Mouse (Mus musculus): ENCODE measurements at regions not wholly inside any gene's neighbourhood (a gene's known extent, or its start where the extent isn't known, plus 50 kb on each side); places are given as distances from the start of the nearest gene placed in this dataset.

- Histone ChIP-seq H3K27me3 (ENCODE audit: insufficient read depth, low read length) (no peaks in the 10 kb centered on the region), H3K36me3 (replicated peaks; ENCODE audit: insufficient read depth, low read length) (no peaks in the 10 kb centered on the region), H3K27ac (ENCODE audit: low read depth) (no peak overlapping the region), H3K4me1 (ENCODE audit: insufficient read depth) (0 out of 2 replicates have a peak, but pooled peaks cover 5% of the 10 kb centered on the region), H3K9ac (replicated peaks) (no peak overlapping the region), H3K4me2 (ENCODE audit: low read depth, low read length) (no peak overlapping the region), H3K4me3 (ENCODE audit: low read depth, low read length) (no peak overlapping the region), H3K9me3 (ENCODE audit: low read length) (no peaks in the 10 kb centered on the region)
- ATAC-seq (no peak), DNase-seq (no peak)
- WGBS (ENCODE audit: insufficient replicate concordance) = 69% methylated on average over 8 of the region's 8 CpGs
- no peak for TF ChIP-seq CTCF (IDR thresholded peaks at IDR 0.05; ENCODE audit: low read depth)
- TF ChIP-seq EP300 (IDR thresholded peaks at IDR 0.05; ENCODE audit: low read depth) = no peak
Measured at GRCm38 (mm10) chr13:60533871-60534427, 67.8 kb upstream of the Dapk1 start.

- Histone ChIP-seq H3K9ac (replicated peaks) (no peak overlapping the region), H3K4me3 (ENCODE audit: low read depth, low read length) (no peak overlapping the region), H3K27ac (ENCODE audit: low read depth) (no peak overlapping the region), H3K4me2 (ENCODE audit: low read depth, low read length) (no peak overlapping the region), H3K4me1 (ENCODE audit: insufficient read depth) (0 out of 2 replicates have a peak, but pooled peaks cover 4% of the 10 kb centered on the region), H3K27me3 (ENCODE audit: insufficient read depth, low read length) (no peaks in the 10 kb centered on the region), H3K36me3 (replicated peaks; ENCODE audit: insufficient read depth, low read length) (no peaks in the 10 kb centered on the region), H3K9me3 (ENCODE audit: low read length) (no peaks in the 10 kb centered on the region)
- DNase-seq = no peak
- no peak for TF ChIP-seq CTCF (IDR thresholded peaks at IDR 0.05; ENCODE audit: low read depth)
- no peak for ATAC-seq
- WGBS (ENCODE audit: insufficient replicate concordance) = 65% methylated on average over 3 of the region's 3 CpGs
Measured at GRCm38 (mm10) chr13:60534501-60534900, 67.2 kb upstream of the Dapk1 start.

GRCm38 (mm10) chr13:60535045-60535444 lies 66.7 kb upstream of the Dapk1 start:
- Histone ChIP-seq H3K36me3 (replicated peaks; ENCODE audit: insufficient read depth, low read length) (no peaks in the 10 kb centered on the region), H3K27ac (ENCODE audit: low read depth) (no peak overlapping the region), H3K4me1 (ENCODE audit: insufficient read depth) (no peaks in the 10 kb centered on the region), H3K9ac (replicated peaks) (no peak overlapping the region), H3K27me3 (ENCODE audit: insufficient read depth, low read length) (no peaks in the 10 kb centered on the region), H3K4me3 (ENCODE audit: low read depth, low read length) (no peak overlapping the region), H3K9me3 (ENCODE audit: low read length) (no peaks in the 10 kb centered on the region), H3K4me2 (ENCODE audit: low read depth, low read length) (no peak overlapping the region)
- 73% methylated on average over 7 of the region's 7 CpGs for WGBS (ENCODE audit: insufficient replicate concordance)
- TF ChIP-seq CTCF (IDR thresholded peaks at IDR 0.05; ENCODE audit: low read depth) = no peak
- no peak for TF ChIP-seq EP300 (IDR thresholded peaks at IDR 0.05; ENCODE audit: low read depth)
- ATAC-seq (no peak), DNase-seq (no peak)

GRCm38 (mm10) chr13:60536725-60537124 lies 65.0 kb upstream of the Dapk1 start:
- ATAC-seq (no peak), DNase-seq (no peak)
- 69% methylated on average over 5 of the region's 5 CpGs for WGBS (ENCODE audit: insufficient replicate concordance)
- Histone ChIP-seq H3K9ac (replicated peaks) (no peak overlapping the region), H3K27ac (ENCODE audit: low read depth) (no peak overlapping the region), H3K27me3 (ENCODE audit: insufficient read depth, low read length) (no peaks in the 10 kb centered on the region), H3K36me3 (replicated peaks; ENCODE audit: insufficient read depth, low read length) (no peaks in the 10 kb centered on the region), H3K9me3 (ENCODE audit: low read length) (no peaks in the 10 kb centered on the region), H3K4me2 (ENCODE audit: low read depth, low read length) (no peak overlapping the region), H3K4me3 (ENCODE audit: low read depth, low read length) (no peak overlapping the region), H3K4me1 (ENCODE audit: insufficient read depth) (no peaks in the 10 kb centered on the region)
- TF ChIP-seq CTCF (IDR thresholded peaks at IDR 0.05; ENCODE audit: low read depth) = no peak
- TF ChIP-seq EP300 (IDR thresholded peaks at IDR 0.05; ENCODE audit: low read depth) = no peak

GRCm38 (mm10) chr13:60538110-60538509 lies 63.6 kb upstream of the Dapk1 start:
- WGBS (ENCODE audit: insufficient replicate concordance) = 65% methylated on average over 8 of the region's 8 CpGs
- H3K9ac ChIP-seq (replicated peaks) = no peak overlapping the region
- no peak overlapping the region for H3K27ac ChIP-seq (ENCODE audit: low read depth)
- no peak overlapping the region for H3K4me2 ChIP-seq (ENCODE audit: low read depth, low read length)
- H3K27me3 ChIP-seq (ENCODE audit: insufficient read depth, low read length) = no peaks in the 10 kb centered on the region
- H3K4me1 ChIP-seq (ENCODE audit: insufficient read depth) = no peaks in the 10 kb centered on the region
- no peaks in the 10 kb centered on the region for H3K9me3 ChIP-seq (ENCODE audit: low read length)
- no peak for ATAC-seq
- no peak for DNase-seq
- TF ChIP-seq CTCF (IDR thresholded peaks at IDR 0.05; ENCODE audit: low read depth) (no peak), EP300 (IDR thresholded peaks at IDR 0.05; ENCODE audit: low read depth) (no peak)
- no peaks in the 10 kb centered on the region for H3K36me3 ChIP-seq (replicated peaks; ENCODE audit: insufficient read depth, low read length)
- H3K4me3 ChIP-seq (ENCODE audit: low read depth, low read length) = no peak overlapping the region

GRCm38 (mm10) chr13:60541165-60541564 lies 60.6 kb upstream of the Dapk1 start:
- 83% methylated on average over 5 of the region's 5 CpGs for WGBS (ENCODE audit: insufficient replicate concordance)
- no peak for ATAC-seq
- no peak overlapping the region for H3K27ac ChIP-seq (ENCODE audit: low read depth)

GRCm38 (mm10) chr13:60544363-60544762 lies 57.4 kb upstream of the Dapk1 start:
- Histone ChIP-seq H3K27ac (ENCODE audit: low read depth) (no peak overlapping the region), H3K4me2 (ENCODE audit: low read depth, low read length) (no peak overlapping the region), H3K4me1 (ENCODE audit: insufficient read depth) (peaks cover 3% of the 10 kb centered on the region; the same call in 1 of the 2 replicates), H3K9me3 (ENCODE audit: low read length) (no peaks in the 10 kb centered on the region), H3K36me3 (replicated peaks; ENCODE audit: insufficient read depth, low read length) (no peaks in the 10 kb centered on the region), H3K4me3 (ENCODE audit: low read depth, low read length) (no peak overlapping the region), H3K27me3 (ENCODE audit: insufficient read depth, low read length) (no peaks in the 10 kb centered on the region), H3K9ac (replicated peaks) (no peak overlapping the region)
- WGBS (ENCODE audit: insufficient replicate concordance) = 56% methylated on average over 3 of the region's 3 CpGs
- TF ChIP-seq EP300 (IDR thresholded peaks at IDR 0.05; ENCODE audit: low read depth) (0 out of 2 replicates have a peak, but pooled peaks have one; percentile 16), CTCF (IDR thresholded peaks at IDR 0.05; ENCODE audit: low read depth) (no peak)
- DNase-seq = no peak
- ATAC-seq = no peak

More at GRCm38 (mm10) chr13:60541165-60541564, 60.6 kb upstream of the Dapk1 start:
- Histone ChIP-seq H3K36me3 (replicated peaks; ENCODE audit: insufficient read depth, low read length) (no peaks in the 10 kb centered on the region), H3K4me2 (ENCODE audit: low read depth, low read length) (no peak overlapping the region), H3K9ac (replicated peaks) (no peak overlapping the region), H3K4me1 (ENCODE audit: insufficient read depth) (no peaks in the 10 kb centered on the region), H3K9me3 (ENCODE audit: low read length) (no peaks in the 10 kb centered on the region), H3K27me3 (ENCODE audit: insufficient read depth, low read length) (no peaks in the 10 kb centered on the region), H3K4me3 (ENCODE audit: low read depth, low read length) (no peak overlapping the region)
- TF ChIP-seq EP300 (IDR thresholded peaks at IDR 0.05; ENCODE audit: low read depth) (peak; percentile 58; the same call in 1 of the 2 replicates), CTCF (IDR thresholded peaks at IDR 0.05; ENCODE audit: low read depth) (no peak)
- no peak for DNase-seq

All from liver, postnatal 0 days (tissue).